Mouse (Mus musculus) kidney, adult 2 months (tissue): ENCODE data around the gene Crygn.

ENCODE experiments used
- CTCF ChIP-seq: fragments of 200-500 bp; conservative IDR thresholded peaks from 2 replicates; pipeline ENCODE4 v1.5.1; 2011; ENCODE audit warnings: low read depth, mild to moderate bottlenecking, control low read depth, low read length, moderate library complexity, mixed read lengths; ENCODE audit not compliant: insufficient read depth, insufficient read length
- POLR2A ChIP-seq: fragments of 200-500 bp; IDR thresholded peaks from one replicate; pipeline ENCODE4 v1.6.1; 2011; ENCODE audit warnings: low read depth, low read length, control low read depth

DNA sequence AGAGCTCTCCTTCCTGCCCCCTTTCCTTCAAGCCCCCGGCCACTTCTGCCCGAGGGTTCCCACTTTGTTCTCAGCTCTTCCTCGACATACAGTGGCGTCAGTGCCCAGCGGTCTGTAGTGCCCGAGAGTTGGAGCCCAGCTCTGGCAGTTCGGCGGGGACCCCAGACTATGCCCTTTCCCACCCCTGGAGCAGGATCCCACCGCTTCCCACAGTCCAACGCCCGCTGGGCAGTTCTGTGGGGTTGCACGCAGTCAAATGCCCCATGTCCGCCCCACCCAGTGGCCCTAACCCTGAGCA is 21.0 kb upstream of the Crygn start:
- TF ChIP-seq CTCF = no peak
- no peak for TF ChIP-seq POLR2A
